Mouse (Mus musculus) forebrain, embryonic 15.5 days (tissue): ENCODE results near the gene Cd164l2. TPM values are rescaled to one million over a fixed set of nuclear protein-coding genes. Genes with fewer than 3 reads are reported as not detected.

ENCODE experiments used
- ATAC-seq: fragments of 200-750 bp; cut with Nextera tagmentation; replicated peaks from 2 replicates; pipeline ENCODE4 v1.8.0; 2017; ENCODE audit warnings: mild to moderate bottlenecking, moderate TSS enrichment, moderate library complexity
- H3K27ac ChIP-seq: fragments of 300-500 bp; sonication (generic); replicated peaks from 2 replicates; pipeline ENCODE4 v1.5.1; 2015; ENCODE audit warnings: mild to moderate bottlenecking, inconsistent platforms
- H3K27me3 ChIP-seq: fragments of 300-500 bp; sonication (generic); 2 replicates; pipeline ENCODE4 v1.6.1; 2015; ENCODE audit warnings: inconsistent platforms
- H3K36me3 ChIP-seq: fragments of 300-500 bp; sonication (generic); 2 replicates; pipeline ENCODE4 v1.6.1; 2015; ENCODE audit warnings: mild to moderate bottlenecking, inconsistent platforms
- H3K4me1 ChIP-seq: fragments of 300-500 bp; sonication (generic); 2 replicates; pipeline ENCODE4 v1.6.1; 2015; ENCODE audit warnings: inconsistent platforms
- H3K4me2 ChIP-seq: fragments of 300-500 bp; sonication (generic); replicated peaks from 2 replicates; pipeline ENCODE4 v1.6.1; 2015; ENCODE audit warnings: mild to moderate bottlenecking, inconsistent platforms
- H3K4me3 ChIP-seq: fragments of 300-500 bp; sonication (generic); 2 replicates; pipeline ENCODE4 v1.5.1; 2015; ENCODE audit warnings: mild to moderate bottlenecking, inconsistent platforms
- H3K9ac ChIP-seq: fragments of 300-500 bp; sonication (generic); replicated peaks from 2 replicates; pipeline ENCODE4 v1.6.1; 2015; ENCODE audit warnings: mild to moderate bottlenecking, inconsistent platforms
- H3K9me3 ChIP-seq: fragments of 300-500 bp; sonication (generic); 2 replicates; pipeline ENCODE4 v1.6.1; 2016; ENCODE audit warnings: inconsistent platforms
- WGBS: fragments of 180-500 bp; shearing (Covaris S2); methylation state at CpG from one replicate; pipeline ENCODE4 v1.1.7; 2015; ENCODE audit warnings: mixed read lengths; 5-methylcytosine and 5-hydroxymethylcytosine counted together
- microRNA-seq: library from miRNA; unstranded; fragments of <30 nt; microRNA quantifications from one replicate; pipeline ENCODE4, GENCODE M21; 2016
- polyA plus RNA-seq: library from polyadenylated mRNA; unstranded; fragments of >200 nt; fragmentation: Nextera tagmentation; extraction: Ambion mirVana; gene quantifications from 2 replicates; pipeline ENCODE4 v1.2.1, GENCODE M21; 2015

Cd164l2 gene
- polyA plus RNA-seq, 1 experiment from 2014 or later, result 0.87 TPM

DNA sequence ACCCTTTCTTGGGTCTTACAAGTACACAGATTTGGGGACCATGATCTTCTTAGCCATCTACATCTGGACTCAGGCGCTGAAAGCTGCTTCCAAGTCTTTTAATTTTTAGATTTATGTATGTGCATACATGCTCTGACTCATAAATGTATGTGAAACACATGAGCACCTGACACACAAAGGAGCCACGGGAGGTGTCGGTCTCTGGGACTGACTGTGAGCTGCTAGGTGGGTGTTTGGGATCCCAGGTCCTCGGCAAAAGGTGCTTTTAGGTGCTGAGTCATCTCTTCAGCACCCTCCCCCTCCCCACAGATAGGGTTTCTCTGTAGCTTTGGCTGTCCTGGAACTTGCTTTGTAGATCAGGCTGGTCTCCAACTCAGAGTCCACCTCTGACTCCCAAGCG lies 51.8 kb downstream of the Cd164l2 start:
- Histone ChIP-seq H3K9ac (no peak overlapping the region), H3K4me2 (no peak overlapping the region), H3K27ac (no peak overlapping the region), H3K4me3 (no peak overlapping the region), H3K9me3 (no peaks in the 10 kb centered on the region), H3K27me3 (no peaks in the 10 kb centered on the region), H3K36me3 (peaks cover 51% of the 10 kb centered on the region), H3K4me1 (no peaks in the 10 kb centered on the region)
- ATAC-seq, result no peak
- WGBS, result 91% methylated on average over 5 of the region's 5 CpGs

DNA sequence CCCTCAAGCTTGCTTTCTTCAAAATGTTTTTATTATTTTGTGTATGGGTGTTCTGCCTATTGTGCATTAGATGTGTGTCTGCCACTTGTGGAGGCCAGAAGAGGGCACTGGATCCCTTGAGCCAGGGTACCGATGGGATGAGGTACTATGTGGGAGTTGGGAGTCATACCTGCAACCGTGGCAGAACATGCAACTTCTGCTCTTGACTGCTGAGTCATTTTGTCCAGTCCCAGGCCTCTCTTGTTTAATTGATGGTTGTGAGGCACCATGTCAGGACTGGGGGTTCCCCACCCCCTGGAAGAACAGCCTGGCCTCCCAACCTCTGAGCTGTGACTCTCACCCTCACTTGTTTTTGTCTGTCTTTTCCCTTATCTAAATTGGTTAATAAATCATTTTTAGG lies 52.6 kb downstream of the Cd164l2 start:
- no peaks in the 10 kb centered on the region for H3K27me3 ChIP-seq
- no peak overlapping the region for H3K4me3 ChIP-seq
- no peak for ATAC-seq
- no peaks in the 10 kb centered on the region for H3K4me1 ChIP-seq
- H3K9me3 ChIP-seq, result no peaks in the 10 kb centered on the region
- H3K9ac ChIP-seq, result no peak overlapping the region
- 94% methylated on average over 2 of the region's 2 CpGs for whole genome bisulfite sequencing
- H3K27ac ChIP-seq, result no peak overlapping the region
- H3K4me2 ChIP-seq, result no peak overlapping the region
- H3K36me3 ChIP-seq, result peaks cover 58% of the 10 kb centered on the region

DNA sequence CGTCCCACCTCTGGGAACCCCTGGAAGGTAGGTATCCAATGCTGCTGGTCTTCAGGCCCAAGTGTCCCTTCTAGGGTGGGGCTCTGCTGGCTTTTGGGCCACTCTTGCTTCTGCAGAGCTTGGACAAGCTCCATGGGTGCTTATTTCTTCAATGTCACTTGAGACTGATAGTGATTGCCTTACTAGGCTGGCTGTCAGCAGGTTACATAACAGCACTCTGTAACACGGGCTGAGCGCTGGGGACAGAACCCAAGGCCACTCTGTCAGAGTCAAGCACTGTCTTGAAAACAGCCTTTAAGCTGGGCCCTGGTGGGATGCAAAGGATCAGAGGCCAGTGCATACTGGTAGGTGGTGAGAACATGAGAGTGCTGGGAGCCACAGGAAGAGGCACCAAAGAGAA lies 53.4 kb downstream of the Cd164l2 start:
- H3K4me3 ChIP-seq, result no peak overlapping the region
- no peak for ATAC-seq
- H3K36me3 ChIP-seq, result peaks cover 58% of the 10 kb centered on the region
- no peak overlapping the region for H3K9ac ChIP-seq
- 92% methylated on average over 3 of the region's 3 CpGs for WGBS
- H3K27me3 ChIP-seq, result no peaks in the 10 kb centered on the region
- H3K4me1 ChIP-seq, result no peaks in the 10 kb centered on the region
- H3K4me2 ChIP-seq, result no peak overlapping the region
- H3K27ac ChIP-seq, result no peak overlapping the region
- no peaks in the 10 kb centered on the region for H3K9me3 ChIP-seq

DNA sequence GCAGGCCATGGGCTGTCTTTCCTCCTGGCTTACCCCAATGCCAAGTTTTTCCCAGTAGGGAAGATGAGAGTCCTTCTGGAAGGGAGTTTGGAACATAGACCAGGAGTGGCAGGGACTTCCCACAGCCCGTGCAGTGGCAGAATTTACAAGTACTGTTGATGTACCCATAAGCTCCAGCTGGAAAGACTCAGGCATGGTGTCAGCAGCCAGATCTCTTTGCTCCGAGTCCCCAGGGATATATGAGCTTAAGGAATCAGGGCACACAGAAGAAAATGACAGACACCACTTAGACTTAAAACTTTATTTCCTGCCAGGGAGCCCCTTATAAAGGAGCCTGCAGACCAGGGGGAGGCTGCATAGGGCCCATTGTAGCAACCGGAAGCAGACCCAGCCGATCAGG lies 53.8 kb downstream of the Cd164l2 start:
- Histone ChIP-seq H3K4me1 (no peaks in the 10 kb centered on the region), H3K9me3 (no peaks in the 10 kb centered on the region), H3K4me2 (no peak overlapping the region), H3K27ac (no peak overlapping the region), H3K9ac (no peak overlapping the region), H3K27me3 (no peaks in the 10 kb centered on the region), H3K4me3 (no peak overlapping the region), H3K36me3 (peaks cover 58% of the 10 kb centered on the region)
- ATAC-seq, result no peak
- WGBS, result 96% methylated on average over 4 of the region's 4 CpGs

DNA sequence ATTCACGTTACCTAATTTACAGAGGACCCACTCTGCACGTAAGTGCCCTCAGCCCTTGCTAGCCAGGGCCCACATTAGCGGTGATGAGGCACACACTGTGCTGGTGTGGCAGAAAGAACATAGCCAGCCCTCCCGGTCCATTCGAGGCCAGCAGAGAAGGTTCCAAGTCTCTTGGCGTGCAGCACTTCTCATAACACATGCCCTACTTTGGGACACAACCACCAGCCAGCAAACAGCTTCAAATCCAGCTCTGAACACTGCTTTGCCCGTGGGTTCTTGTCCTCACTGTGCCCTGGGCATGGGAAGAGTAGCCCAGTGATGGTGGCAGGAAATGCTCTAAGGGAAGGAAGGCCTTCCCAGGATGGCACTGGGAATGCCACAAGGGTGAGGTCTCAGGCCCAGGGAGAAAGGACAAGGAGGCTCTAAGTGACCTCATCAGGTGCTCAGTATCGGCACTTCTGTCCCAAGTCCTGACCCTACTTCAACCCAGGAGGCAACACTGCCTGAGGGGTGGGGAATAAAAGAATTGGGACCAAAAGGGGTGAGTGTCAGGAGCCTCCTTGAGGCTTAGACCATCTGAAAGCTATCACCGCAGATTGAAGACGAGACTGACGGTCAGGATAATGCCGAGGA lies 54.4 kb downstream of the Cd164l2 start:
- no peak overlapping the region for H3K4me3 ChIP-seq

DNA sequence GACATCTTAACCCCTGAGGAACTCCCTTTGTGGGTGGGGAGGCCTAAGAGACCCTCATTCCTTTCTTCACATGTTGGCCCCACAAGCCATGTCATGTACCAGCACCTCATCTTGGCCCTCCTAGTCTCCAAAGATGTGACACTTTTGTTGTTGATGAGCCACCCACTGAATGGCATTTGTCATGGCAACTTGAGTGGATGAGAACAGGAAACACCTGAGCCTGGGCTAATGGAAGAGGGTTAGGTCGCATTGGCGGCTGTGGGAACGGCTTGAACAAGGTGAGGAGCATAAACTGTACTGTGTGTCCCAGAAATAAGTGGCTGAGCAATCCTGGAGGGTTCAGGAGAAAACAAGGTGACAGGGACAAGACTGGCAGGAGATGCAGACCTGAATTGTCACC lies 57.0 kb downstream of the Cd164l2 start:
- ATAC-seq, result no peak
- Histone ChIP-seq H3K9me3 (no peaks in the 10 kb centered on the region), H3K27ac (no peak overlapping the region), H3K4me3 (no peak overlapping the region), H3K4me2 (no peak overlapping the region), H3K36me3 (peaks cover 54% of the 10 kb centered on the region), H3K9ac (no peak overlapping the region), H3K27me3 (no peaks in the 10 kb centered on the region), H3K4me1 (no peaks in the 10 kb centered on the region)
- 94% methylated on average over 3 of the region's 3 CpGs for WGBS

More for the DNA sequence above, 54.4 kb downstream of the Cd164l2 start:
- Histone ChIP-seq H3K4me1 (no peaks in the 10 kb centered on the region), H3K27me3 (no peaks in the 10 kb centered on the region), H3K9me3 (no peaks in the 10 kb centered on the region), H3K9ac (no peak overlapping the region), H3K27ac (no peak overlapping the region), H3K4me2 (no peak overlapping the region), H3K36me3 (peaks cover 58% of the 10 kb centered on the region)
- no peak for ATAC-seq
- 95% methylated on average over 12 of the region's 12 CpGs for WGBS

DNA sequence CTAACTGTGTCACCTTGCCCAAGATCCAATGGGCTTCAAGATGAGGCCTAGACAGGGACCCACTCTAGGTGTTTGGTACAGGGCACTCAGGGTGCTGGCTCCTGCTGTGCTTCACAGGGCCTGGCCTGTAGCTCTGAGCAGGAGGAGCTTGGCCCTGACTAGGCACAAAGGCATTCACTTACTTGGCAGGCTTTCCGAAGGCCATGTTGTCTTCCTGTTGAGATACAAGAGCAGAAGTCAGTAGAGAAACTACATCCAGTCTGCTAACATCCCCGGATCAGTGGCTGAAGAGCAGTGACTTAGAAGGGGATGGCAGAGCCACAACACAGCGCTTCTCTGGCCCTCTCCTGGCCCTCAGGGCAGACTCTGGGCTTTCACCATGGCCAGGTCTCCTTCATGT lies 57.7 kb downstream of the Cd164l2 start:
- WGBS, result 94% methylated on average over 3 of the region's 3 CpGs
- no peak for ATAC-seq
- Histone ChIP-seq H3K27me3 (no peaks in the 10 kb centered on the region), H3K9ac (no peak overlapping the region), H3K4me3 (no peak overlapping the region), H3K27ac (no peak overlapping the region), H3K4me2 (no peak overlapping the region), H3K36me3 (peaks cover 49% of the 10 kb centered on the region), H3K4me1 (no peaks in the 10 kb centered on the region), H3K9me3 (no peaks in the 10 kb centered on the region)

DNA sequence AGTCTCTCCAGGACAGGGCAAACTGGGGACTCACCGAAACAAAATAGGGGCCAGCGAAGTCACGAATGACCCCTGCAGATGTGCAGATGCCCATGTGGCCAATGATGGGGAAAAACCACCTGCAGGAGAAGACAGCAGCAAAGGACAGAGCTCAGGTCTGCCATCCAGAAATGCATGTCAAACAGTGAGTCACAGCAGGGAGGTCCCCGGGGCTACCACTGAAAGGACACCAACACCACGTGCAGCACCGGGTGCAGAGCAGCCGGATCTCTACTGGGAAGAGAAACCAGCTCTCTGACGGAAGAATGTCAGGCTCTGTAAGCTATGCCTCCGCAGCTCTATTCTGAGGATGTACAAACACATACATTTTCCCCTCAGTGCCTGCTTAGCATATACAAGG lies 59.0 kb downstream of the Cd164l2 start:
- Histone ChIP-seq H3K9ac (no peak overlapping the region), H3K4me3 (no peak overlapping the region), H3K36me3 (peaks cover 36% of the 10 kb centered on the region), H3K27me3 (no peaks in the 10 kb centered on the region), H3K27ac (no peak overlapping the region), H3K4me2 (no peak overlapping the region), H3K9me3 (no peaks in the 10 kb centered on the region), H3K4me1 (peaks cover 6% of the 10 kb centered on the region)
- no peak for ATAC-seq
- WGBS, result 94% methylated on average over 9 of the region's 9 CpGs

Small RNA genes lying within 50 kb of the gene (microRNA-seq; reads per million reads assigned to microRNA genes)
- 0.88 reads per million for gene Mir7017

Other genes starting within 250 kb of the Cd164l2 start
- 0.06 TPM in 1 of 2 replicates, not detected in the other for gene Fgr, start 238.0 kb upstream of the Cd164l2 start, polyA plus RNA-seq
- gene Ahdc1, start 200.9 kb upstream of the Cd164l2 start, polyA plus RNA-seq, result 14.2 and 17.0 TPM in 2 replicates
- 31.8 and 33.6 TPM in 2 replicates for gene Wasf2, start 81.6 kb upstream of the Cd164l2 start, polyA plus RNA-seq
- 0.48 and 0.55 TPM in 2 replicates for gene Gpr3, start 405 bp downstream of the Cd164l2 start, polyA plus RNA-seq
- 1.7 and 1.8 TPM in 2 replicates for gene Map3k6, start 28.7 kb downstream of the Cd164l2 start, polyA plus RNA-seq
- 0.29 and 0.61 TPM in 2 replicates for gene Sytl1, start 51.0 kb downstream of the Cd164l2 start, polyA plus RNA-seq
- gene Tmem222, start 65.7 kb downstream of the Cd164l2 start, polyA plus RNA-seq, result 107 and 112 TPM in 2 replicates
- 16.2 and 18.1 TPM in 2 replicates for gene Wdtc1, start 141.3 kb downstream of the Cd164l2 start, polyA plus RNA-seq
- 6.5 and 6.7 TPM in 2 replicates for gene Slc9a1, start 157.6 kb downstream of the Cd164l2 start, polyA plus RNA-seq